Mouse (Mus musculus) cerebellum, adult 9-11 months (tissue): Measurements from ENCODE around the gene Dcps.
"Not testable (repeated sequence)": the region's sequence is repeated elsewhere in the genome, so short reads cannot be mapped to it uniquely, and the experiment has no call there.

Experiments used
- DNase-seq: peaks from one replicate; pipeline ENCODE4 v3.0.0; 2022

The Dcps gene

DNA sequence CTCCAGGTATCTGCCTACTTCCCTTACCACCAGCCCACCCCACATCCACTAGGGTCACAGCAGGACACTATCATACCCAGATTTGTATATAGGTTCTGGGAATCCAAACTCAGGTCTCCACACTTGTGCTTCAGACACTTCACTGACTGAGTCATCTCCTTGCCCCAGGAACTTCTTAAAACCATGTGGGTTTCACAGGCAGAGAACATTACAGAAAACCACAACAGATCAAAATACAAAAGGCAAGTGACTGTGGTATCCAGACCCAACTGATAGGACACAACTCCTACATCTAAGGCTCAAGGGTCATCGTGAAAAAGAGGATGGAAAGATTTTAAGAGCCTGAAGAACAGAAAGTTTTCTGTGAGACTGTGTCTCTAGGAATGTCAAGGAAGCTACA is 2.5 kb downstream of the Dcps start:
- no peak for DNase-seq

DNA sequence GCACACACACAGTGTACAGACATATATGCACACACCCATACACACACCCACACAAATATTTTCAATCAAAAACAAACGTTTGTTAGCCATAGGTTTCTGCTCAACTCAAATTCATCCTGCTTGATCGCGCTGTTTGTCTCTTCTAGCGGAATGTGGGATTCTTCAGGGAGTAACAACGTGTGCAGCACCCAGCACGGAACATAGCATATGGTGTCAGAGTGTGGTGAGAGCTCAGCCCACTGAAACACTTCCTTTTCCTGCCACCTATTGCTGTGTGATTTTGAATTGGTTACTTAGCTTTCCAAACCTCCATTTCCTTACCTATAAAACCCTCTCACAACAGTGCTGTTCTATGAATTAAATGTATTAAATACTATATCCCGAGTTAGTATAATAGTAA is 5.8 kb downstream of the Dcps start:
- no peak for DNase-seq

DNA sequence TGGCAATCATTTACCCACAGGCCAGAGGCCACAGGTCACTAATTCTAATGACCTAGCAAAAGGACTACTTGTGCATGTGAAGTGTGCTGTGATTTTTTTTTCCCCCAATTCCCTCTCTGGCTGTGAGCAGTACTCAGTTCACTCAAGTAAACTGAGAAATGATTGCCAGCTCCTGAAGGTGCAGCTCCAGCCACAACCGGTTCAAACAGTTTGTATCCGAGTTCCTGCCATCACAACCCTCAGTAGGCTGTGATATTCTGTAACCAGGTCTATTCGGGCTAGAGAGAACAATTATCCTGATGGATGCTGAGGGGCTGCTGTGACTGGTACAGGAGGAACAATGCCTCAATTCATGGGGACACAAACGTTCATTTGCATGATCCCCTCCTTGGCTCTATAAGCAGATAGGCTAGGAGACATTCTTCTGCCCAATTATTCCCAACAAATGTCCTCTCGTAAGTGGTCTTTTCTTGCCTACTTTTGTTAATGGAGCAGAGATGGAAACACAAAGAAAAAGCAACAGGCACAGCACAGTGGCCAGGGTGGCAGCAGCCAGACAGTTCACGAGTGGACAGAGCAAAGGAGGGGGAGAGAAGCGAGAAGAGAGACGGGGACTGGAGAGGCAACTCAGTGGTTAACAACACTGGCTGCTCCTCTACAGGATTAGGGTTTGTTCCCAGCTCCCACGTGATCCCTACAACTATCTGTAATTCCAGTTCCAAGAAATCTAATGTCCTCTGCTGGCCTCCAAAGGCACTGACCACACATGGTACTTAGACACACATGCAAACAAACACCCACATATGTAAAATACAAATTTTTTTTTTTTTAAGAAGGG is 8.8 kb downstream of the Dcps start:
- no peak for DNase-seq

DNA sequence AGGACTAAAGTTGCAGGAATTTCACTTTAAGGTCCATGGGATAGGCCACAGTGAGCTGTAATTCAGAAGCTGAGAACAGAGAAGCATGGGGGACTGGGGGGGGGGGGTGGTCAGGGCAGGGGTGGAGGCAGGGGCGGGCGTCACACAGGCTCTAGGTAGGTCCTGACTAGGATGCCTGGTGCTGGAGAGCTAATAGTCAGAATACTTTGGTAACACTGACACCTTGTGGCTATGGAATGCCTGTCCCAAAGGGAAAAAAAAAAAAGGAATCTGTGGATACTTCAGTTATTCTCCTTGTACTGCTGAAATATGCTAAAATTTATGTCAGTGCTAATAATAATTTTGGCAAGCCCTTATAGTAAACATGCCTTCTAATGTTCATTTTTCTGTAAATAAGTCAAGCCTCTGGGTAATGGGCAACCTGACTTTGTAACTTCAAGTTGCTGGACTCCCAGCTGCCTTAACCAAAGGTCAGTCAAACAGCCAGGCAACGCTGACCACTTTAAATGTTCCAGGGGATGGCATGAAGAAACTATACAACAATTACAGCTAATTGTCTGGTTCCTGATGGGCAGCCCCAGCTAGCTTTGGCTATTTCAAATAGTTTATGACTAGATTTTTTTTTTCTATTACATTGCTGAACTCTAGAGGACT is 9.6 kb downstream of the Dcps start:
- DNase-seq: no peak

DNA sequence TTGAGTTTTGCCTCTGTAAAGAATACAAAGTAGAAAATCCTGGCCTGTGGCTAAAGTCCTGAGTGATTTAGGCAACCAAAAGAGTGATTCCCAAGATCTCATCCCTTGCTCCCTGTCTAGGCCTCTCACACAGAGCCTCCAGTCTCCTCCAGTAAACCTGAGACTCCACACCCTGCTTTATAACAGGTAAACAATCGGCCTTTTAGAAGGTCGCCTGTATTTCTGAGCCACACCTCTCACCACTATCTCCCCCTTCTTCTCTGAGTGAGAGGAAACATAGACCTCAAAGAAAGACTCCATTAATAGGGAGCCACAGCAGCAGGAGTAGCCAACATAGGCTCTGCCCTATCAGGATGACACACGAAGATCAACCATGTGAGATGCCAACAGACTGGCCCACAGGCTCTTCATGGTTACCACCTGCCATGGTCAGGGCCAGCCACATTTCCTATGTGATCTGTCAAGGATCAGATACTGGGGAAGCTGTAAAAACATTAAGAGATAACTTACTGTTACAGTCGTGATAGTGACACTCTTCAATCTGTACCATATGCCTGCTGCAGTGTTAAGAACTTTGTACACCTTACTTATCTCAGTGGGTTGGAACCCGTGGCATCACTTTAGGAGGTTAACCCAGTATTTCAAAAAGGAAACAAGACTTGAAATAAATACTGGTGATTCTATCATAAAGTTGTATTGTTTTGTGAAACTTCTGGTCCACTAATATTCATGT is 11.6 kb downstream of the Dcps start:
- no peak for DNase-seq

DNA sequence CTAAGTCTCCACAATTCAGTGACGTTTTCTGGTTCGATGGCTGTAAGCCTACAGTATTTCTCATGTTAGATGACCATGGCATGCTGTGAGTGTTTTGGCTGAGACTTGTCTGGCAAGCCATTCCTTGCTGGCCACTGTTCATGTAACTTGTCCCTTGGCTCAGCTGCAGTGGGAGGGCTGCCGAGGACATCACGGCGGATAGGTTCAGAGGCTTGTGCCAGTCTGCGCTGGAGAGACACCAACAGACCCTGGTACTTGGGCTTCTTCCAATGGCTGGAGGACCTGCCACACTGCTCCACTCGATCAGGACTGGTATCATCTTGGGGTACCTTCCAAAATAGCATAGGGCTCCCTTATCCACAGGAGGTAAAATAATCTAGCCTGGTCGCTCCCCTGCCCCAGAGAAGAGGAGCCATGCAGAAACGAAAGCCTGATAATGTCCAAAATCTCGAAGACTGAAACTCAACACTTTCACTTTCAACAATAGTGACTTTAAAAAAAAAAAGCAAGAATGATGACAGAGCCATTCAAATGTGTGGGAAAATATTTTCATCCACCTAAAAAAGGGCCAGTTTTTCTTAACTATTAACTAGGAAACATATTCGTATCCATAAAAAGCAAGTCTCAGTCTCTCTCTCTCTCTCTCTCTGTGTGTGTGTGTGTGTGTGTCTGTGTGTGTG is 12.7 kb downstream of the Dcps start:
- DNase-seq: peak; percentile 86

DNA sequence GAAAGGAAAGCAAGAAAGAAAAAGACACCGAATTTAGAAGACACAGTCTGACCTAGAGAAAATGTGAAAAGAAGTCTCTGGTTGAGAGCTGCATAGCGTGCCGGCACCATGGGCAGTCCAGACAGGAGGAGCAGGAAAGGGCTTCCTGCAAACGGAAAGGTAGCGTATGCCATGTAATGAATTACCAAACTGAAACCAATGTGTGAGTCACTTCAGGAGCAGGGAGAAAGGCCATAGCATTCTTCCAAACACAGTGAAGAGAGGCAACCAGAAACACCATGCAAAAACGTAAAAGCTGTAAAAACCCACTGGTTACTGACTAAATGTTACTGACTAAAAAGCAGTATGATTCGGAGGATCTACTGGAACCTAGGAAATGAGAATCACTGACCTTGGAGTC is 14.1 kb downstream of the Dcps start:
- no peak for DNase-seq

DNA sequence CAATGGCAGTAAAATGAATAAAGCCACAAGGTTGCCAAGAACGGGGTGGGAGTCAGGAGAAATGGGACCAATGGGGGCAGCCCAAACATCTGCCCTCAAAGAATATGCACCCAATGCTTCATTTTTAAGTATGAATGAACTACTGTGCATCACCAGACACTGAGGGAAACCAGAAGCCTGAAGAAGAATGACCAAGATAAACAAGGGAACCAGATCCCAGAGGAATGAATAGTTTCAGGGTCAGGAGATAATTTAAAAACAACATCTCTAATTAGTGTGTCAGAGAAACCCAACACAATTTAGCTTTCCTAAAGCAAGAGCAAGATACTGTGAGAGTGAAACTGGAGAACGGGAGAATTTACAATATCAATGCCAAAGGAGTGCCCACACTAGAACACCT is 15.2 kb downstream of the Dcps start:
- DNase-seq: no peak

DNA sequence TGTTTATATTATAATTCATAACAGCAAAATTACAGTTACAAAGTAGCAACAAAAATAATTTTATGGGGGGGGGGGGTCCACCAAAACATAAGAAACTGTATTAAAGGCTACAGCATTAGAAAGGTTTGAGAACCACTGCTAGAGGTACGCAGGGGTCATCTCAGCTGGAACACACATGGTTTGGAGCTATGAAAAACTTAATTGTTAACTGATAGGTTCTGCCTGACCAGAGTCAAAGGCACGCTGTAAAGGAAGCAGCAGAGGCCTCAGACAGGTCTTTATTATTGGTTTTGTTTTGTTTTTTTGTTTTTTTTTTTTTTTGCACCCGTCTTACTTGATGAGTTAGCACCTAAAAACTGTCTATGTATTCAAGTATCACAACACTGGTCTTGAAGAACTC is 17.4 kb downstream of the Dcps start:
- DNase-seq: no peak

DNA sequence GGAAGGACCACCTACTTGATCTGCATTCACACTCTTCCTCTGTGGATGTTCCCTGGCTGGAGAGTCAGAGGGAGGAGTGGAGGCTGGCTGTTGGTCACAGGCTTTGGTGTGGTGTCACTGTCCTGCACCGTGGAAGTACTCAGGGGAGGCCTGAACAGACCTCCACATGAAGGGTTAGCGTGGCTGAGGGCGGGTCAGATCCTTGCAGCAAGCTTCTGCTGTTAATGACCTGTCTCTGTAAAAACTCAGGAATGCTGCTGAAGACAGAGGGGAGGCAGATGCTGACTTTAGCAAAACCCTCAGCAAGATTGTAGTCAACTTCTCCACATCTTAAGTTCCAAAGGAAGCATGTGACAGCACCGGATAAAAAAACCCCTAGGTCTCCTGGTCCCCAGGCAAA is 19.0 kb downstream of the Dcps start:
- no peak for DNase-seq

DNA sequence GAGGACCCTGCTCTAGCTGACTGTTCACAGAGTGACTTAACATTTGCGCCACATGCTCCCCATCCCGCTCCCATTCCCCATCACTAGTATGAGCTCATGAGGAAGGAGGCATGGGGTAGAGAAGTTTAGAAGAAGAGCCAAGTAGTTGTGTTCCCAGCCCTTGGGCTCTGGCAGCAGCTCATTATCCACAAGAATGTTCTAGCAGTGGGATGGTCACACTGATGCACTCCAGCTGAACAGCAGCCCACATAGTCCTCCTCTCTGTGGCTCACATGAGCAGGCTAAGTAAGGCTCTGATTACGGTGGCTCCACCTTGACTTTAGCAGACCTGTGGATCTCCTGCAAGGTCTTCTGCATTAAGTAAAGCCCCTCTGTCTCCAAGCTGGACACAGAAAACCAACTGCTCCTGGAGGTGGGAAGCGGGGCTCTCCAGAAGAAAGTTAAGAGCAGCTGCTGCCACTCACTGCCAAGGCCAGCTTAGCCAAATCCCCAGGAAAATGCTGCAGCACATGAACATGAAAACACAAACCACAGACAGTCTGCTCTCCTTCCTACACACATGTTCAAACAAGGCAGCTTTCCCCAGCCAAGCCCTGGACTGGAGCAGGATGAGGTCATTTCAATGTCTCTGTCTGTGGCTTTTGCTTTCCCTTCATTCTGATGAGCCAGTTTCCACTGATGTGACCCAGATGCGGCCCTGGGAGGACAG is 19.7 kb downstream of the Dcps start:
- no peak for DNase-seq

DNA sequence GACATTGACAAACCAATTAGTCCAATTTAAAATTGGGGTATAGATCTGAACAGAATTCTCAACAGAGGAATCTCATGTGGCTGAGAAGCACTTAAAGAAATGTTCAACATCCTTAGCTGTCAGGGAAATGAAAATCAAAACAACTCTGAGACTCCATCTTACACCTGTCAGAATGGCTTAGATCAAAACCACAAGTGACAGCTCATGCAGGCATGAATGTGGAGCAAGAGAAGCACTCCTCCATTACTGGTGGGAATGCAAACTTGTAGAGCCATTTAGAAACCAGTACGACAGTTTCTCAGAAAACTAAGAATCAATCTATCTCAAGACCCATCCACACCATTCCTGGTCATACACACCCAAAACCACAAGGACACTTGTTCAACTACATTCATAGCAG is 22.9 kb downstream of the Dcps start:
- DNase-seq: no peak

DNA sequence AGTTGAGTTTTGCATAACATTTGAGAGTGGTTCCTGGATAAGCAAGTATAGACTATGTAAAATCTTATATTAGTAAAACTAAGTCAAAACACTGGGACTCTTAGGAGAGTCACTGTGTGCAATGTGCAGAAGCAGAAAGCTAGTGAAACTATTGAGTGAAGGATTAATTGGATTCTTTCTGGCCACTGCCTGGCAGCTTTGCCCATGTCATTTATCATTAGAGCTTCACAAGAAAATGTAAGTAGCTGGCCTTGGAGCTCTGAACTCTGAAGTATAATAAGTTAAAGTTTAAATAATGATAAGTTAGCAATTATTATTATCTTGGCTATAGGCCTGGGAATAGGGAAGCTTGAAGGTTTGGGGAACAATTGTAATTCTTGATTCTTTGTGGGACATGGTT is 27.0 kb downstream of the Dcps start:
- not testable (repeated sequence) for DNase-seq

DNA sequence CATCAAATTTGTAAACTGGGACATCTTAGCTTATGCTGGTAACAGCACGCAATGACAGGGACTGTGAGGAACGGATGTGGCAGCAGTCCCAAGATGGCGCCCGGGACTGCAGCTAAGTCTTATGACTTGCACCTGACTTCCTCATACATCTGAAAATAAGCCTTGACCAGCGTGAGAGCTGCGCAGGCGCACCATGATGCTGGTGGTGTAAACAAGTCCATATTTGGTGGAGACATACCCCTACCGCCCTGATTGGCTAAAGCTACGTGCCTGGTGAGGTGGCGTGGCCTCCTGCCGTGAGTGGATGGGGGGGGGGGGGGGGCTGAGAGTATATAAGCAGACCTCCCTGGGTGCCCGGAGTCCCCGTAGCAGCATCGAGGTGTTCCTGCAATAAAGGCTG is 28.6 kb downstream of the Dcps start:
- DNase-seq: not testable (repeated sequence)

DNA sequence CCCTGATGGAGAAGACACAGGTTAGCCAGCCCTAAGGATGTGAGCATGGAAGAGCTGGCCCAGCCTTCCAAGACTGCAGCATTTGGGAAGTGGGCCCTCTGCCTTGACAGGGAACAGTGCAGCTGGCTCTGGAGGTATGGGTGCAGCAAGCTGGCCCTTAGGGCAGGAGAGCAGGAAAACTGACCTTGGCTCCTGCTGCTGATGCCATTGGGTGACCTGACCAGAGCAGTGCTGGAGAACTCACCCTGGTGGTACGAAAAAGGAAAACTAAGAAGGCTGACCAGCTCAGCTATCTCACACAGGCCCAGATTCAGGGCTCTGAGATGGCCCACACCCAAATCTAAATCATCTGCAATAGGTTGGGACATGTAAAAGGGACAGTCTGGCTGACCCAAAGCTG is 30.0 kb downstream of the Dcps start:
- no peak for DNase-seq

DNA sequence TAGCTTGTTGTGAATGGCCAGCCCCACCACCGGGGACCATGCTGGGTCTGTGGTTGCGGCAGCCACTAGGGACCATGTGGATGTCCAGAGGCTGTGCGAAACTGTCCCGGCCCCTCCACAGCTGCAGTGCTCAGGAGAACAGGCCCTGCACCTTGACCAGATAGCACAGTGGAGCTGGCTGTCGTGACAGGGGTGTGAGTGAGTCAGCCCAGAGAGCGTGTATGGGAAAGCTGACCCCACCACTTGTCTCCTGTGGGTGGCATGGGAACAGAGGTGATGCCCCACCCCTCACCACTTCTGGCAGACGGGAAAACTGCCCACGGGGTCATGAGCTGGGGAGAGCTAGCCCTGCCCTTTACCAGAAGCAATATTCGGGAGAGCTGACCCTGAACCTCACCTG is 30.7 kb downstream of the Dcps start:
- no peak for DNase-seq

DNA sequence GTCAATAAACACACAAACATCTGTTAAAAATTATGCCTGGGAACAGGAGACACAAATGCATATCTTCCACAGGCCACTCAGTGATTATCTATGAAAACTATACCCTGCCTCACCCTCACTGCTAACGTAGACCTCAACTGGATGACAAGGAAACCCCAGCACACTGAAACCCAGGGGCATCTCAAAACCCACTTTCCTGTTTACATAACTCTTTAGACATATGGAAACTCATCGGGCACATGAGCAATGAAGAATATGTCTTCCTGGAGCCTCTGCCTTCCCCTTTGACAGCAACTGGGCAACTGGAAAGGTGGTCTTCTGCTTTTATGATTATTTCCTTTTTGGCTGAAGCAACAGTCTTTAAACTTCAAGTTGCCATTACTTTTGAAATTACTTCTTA is 33.6 kb downstream of the Dcps start:
- no peak for DNase-seq

DNA sequence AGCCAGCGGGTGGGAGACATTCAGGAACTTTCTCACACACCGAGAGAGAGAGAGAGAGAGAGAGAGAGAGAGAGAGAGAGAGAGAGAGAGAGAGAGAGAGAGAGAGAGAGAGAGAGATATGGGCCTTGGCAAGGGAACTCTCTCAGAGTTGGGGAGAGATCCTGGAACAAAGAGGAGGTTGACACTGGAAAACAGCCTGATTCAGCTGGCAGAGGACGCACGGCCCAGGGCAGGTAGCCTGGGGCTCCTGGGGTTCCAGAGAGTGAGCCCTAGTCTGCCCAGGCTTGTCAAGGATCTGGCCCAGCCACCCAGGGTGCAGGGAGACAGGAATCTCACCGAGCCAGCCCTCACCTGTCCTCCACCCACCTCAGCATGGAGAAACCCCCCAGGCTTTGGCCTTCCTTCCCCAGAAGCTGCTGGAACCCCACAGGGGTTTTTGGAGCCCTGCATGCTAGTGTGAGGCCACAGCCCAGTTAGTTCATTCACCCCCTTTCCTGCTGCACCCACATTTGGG is 36.6 kb downstream of the Dcps start:
- no peak for DNase-seq

DNA sequence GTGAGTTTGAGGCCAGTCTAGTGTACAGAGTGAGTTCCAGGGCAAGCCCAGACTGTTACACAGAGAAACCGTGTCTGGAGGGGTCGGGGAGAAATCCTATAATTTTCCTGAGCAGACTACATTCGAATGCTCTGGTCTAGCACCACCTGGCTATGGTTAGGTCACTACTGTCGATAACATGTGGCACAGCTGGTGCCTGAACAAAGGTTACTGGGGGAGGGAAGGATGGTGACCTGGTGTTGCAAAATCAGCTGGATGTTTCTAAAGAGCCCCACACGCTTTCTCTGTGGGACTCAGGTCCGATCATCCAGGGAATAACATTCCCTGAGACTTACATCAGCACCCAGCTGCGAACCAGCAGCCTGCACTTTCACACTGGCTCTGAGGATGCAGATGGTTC is 37.8 kb downstream of the Dcps start:
- no peak for DNase-seq

DNA sequence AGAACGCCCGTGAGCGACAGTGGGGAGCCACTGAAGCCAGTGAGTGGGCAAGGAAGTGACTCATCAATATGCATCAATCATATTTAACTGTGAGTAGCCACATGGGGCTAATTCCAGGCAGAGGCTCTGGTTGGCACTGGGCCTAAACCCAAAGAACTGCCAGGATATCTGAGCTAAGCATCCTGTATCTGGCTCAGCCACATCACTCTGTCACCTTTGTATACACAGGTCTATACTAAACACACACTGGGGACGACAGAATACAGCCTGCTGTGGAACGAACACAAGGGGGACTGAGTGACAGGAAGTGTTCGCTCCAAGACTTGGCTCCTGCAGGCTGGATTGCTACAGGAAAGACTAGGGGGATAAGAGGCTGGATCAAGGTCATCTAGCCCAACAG is 40.3 kb downstream of the Dcps start:
- DNase-seq: peak; percentile 42

DNA sequence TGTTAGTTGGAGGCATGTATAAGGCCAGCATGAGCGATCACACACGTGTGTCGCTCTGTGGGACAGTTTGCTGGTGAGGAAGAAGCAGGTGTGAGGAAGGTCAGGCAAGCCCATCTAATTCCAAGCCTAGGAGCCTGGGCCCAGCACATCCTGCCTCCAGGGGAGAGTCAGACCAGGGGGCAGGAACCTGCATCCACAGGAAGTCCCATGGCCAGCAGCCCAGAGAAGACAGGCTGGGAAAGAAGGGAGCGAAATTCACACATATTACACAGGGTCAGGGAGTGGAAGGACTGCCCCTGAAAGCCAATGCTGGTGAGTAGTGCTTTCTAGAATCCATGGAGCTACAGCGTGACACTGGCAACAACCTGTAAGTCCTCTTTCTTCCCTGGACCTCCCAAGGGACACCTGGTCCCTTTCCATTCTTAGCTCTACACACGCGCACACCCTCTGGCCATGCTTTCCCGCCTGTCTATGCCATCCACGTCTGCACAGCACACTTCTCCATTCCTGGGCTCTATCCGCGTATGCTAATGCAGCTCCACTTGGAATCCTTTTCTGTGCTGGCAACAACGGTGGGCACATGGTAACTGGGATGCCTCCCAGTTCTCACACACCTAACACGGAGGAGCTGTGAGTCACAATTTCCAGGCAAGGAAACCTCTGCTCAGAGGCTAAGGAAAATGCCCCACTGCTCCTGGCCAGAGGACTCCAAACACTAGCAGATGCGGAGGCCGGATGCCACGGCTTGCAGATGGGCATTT is 44.0 kb downstream of the Dcps start:
- no peak for DNase-seq

DNA sequence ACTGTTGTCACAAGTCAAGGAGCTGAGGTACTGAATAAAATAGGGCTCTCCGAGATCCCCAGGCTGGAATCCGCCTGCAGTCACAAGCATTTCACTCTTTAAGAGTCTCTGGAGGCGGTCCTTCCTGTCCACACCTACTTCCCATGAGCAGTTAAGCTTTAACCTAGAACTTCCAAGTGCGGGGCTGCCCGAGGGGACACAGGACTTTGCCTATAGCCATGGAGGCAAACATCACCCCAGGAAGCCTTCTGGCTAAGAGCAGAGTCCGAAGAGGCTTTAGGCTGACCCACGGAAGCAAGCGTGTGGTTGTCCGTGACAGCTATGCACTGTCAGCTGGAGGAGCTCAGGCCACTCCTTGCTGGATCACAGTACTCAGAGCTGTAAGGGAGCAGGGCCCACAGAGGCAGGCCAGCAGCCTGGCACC is 46.9 kb downstream of the Dcps start:
- no peak for DNase-seq
